Mouse (Mus musculus): ENCODE results near the gene Sptssa.
"Not testable (repeated sequence)": the region's sequence is repeated elsewhere in the genome, so short reads cannot be mapped to it uniquely, and the experiment has no call there.

The Sptssa gene

GRCm38 (mm10) chr12:54656396-54657171 lies at the start of gene Sptssa:
Sptssa (minus strand) TSS chr12:54656573.
- peak; percentile 96 for DNase-seq

- DNase-seq = no peak
Observed at GRCm38 (mm10) chr12:54699394-54699793, 43.0 kb upstream of the Sptssa start.

GRCm38 (mm10) chr12:54697791-54698250 lies 41.4 kb upstream of the Sptssa start:
- no peak for DNase-seq

GRCm38 (mm10) chr12:54697003-54697597 lies 40.7 kb upstream of the Sptssa start:
- no peak for DNase-seq

GRCm38 (mm10) chr12:54696242-54697002 lies 40.0 kb upstream of the Sptssa start:
- peak; percentile 96 for DNase-seq

- DNase-seq = peak; percentile 96
Observed at GRCm38 (mm10) chr12:54695511-54696241, 39.3 kb upstream of the Sptssa start, which contains the start of gene Eapp. Eapp (minus strand) TSS chr12:54695897.

GRCm38 (mm10) chr12:54694847-54695510 lies 38.6 kb upstream of the Sptssa start:
- no peak for DNase-seq

GRCm38 (mm10) chr12:54689082-54689481 lies 32.7 kb upstream of the Sptssa start:
- no peak for DNase-seq

GRCm38 (mm10) chr12:54683182-54683581 lies 26.8 kb upstream of the Sptssa start:
- no peak for DNase-seq

- DNase-seq = no peak
Observed at GRCm38 (mm10) chr12:54676709-54677108, 20.3 kb upstream of the Sptssa start.

GRCm38 (mm10) chr12:54675396-54675795 lies 19.0 kb upstream of the Sptssa start:
- no peak for DNase-seq

GRCm38 (mm10) chr12:54671262-54671661 lies 14.9 kb upstream of the Sptssa start:
- no peak for DNase-seq

GRCm38 (mm10) chr12:54668141-54668540 lies 11.8 kb upstream of the Sptssa start:
- no peak for DNase-seq

- DNase-seq = no peak
Observed at GRCm38 (mm10) chr12:54665526-54665925, 9.2 kb upstream of the Sptssa start.

- not testable (repeated sequence) for DNase-seq
Observed at GRCm38 (mm10) chr12:54661470-54661869, 5.1 kb upstream of the Sptssa start.

- peak; percentile 14 for DNase-seq
Observed at GRCm38 (mm10) chr12:54659901-54660300, 3.5 kb upstream of the Sptssa start.

GRCm38 (mm10) chr12:54658425-54659092 lies 2.2 kb upstream of the Sptssa start:
- no peak for DNase-seq

GRCm38 (mm10) chr12:54657951-54658350 lies 1.6 kb upstream of the Sptssa start:
- DNase-seq = no peak

- DNase-seq = no peak
Observed at GRCm38 (mm10) chr12:54657226-54657625, 853 bp upstream of the Sptssa start.

GRCm38 (mm10) chr12:54656039-54656395 lies 356 bp downstream of the Sptssa start:
- DNase-seq = no peak

- no peak for DNase-seq
Observed at GRCm38 (mm10) chr12:54655292-54656038, 908 bp downstream of the Sptssa start.
